Mouse (Mus musculus) CH12.LX (cell line): ENCODE measurements around the gene Ces2f.
"Not testable (repeated sequence)": the region's sequence is repeated elsewhere in the genome, so short reads cannot be mapped to it uniquely, and the experiment has no call there.

ENCODE experiments used
- BHLHE40 ChIP-seq: IDR thresholded peaks from 2 replicates; pipeline ENCODE4 v1.6.1; 2011; ENCODE audit warnings: mild to moderate bottlenecking, low read depth, low read length, improper control_type of control experiment
- CHD2 ChIP-seq: IDR thresholded peaks from 2 replicates; pipeline ENCODE4 v1.6.1; 2011; ENCODE audit warnings: low read length, improper control_type of control experiment
- CTCF ChIP-seq, 2 experiments: IDR thresholded peaks in 1 of 2; conservative IDR thresholded peaks in 1 of 2; 2 replicates each; pipeline ENCODE4 v1.5.1; 2011 to 2012; ENCODE audit warnings: low read depth in 2 of 2, low read length in 2 of 2, improper control_type of control experiment in 1 of 2, inconsistent platforms in 1 of 2, mild to moderate bottlenecking in 1 of 2, moderate library complexity in 1 of 2
- EP300 ChIP-seq: IDR thresholded peaks from 2 replicates; pipeline ENCODE4 v1.6.1; 2011; ENCODE audit warnings: low read length, improper control_type of control experiment
- NELFE ChIP-seq: IDR thresholded peaks from 2 replicates; pipeline ENCODE4 v1.6.1; 2011; ENCODE audit warnings: low read depth, low read length, improper control_type of control experiment
- POLR2A ChIP-seq: IDR thresholded peaks from 2 replicates; pipeline ENCODE4 v1.6.1; 2011; ENCODE audit warnings: low read depth, mild to moderate bottlenecking, improper control_type of control experiment, low read length
- ZC3H11A ChIP-seq: IDR thresholded peaks from 2 replicates; pipeline ENCODE4 v1.6.1; 2012; ENCODE audit warnings: low read depth, mild to moderate bottlenecking, inconsistent platforms, low read length, improper control_type of control experiment
- ZNF384 ChIP-seq: IDR thresholded peaks from 2 replicates; pipeline ENCODE4 v1.6.1; 2012; ENCODE audit warnings: low read depth, low read length, improper control_type of control experiment, inconsistent platforms

- TF ChIP-seq POLR2A; CHD2; ZC3H11A; ZNF384; NELFE; EP300; CTCF (conservative IDR thresholded peaks at IDR 0.05 in 1 of 2, IDR thresholded peaks at IDR 0.05 in 1 of 2; ENCODE audit: low read depth in 2 of 2, low read length in 2 of 2); BHLHE40: not testable (repeated sequence)
Observed at GRCm38 (mm10) chr8:104909651-104910050, 37.5 kb upstream of the Ces2f start.
